Mouse (Mus musculus) stomach, postnatal 0 days (tissue): ENCODE data around the gene Srprb.

Source experiments
- CTCF ChIP-seq: IDR thresholded peaks from 2 replicates; pipeline ENCODE4 v1.5.1; 2016; ENCODE audit warnings: antibody characterized with exemption, low read depth, mild to moderate bottlenecking, moderate library complexity
- EP300 ChIP-seq: optimal IDR thresholded peaks from 2 replicates; pipeline ENCODE3; 2016; ENCODE audit warnings: antibody characterized with exemption

DNA sequence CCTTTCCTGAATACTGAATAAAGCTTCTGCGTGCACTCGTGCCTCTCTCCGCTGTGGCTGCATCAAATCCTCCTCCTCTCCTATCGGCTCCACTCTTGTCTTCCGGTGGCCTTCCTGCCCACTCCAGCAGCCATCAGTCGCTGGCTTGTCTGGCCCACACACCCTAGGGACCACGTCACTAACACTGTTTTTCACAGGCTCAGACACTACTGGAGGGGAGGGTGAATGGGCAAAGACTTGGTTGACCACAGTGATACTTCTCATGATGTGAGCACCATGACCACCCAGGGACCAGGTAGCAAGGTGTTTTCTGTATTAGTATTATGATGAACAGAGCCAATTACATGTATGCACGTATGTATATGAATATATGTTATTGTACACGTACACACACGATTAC is 55.7 kb downstream of the Srprb start:
- TF ChIP-seq CTCF, result no peak
- TF ChIP-seq EP300, result no peak
